Mouse (Mus musculus) heart, adult 2 months (tissue): ENCODE results near the gene Pam.

Experiments used
- CTCF ChIP-seq: fragments of 200-600 bp; IDR thresholded peaks from 2 replicates; pipeline ENCODE4 v1.8.1; 2022; ENCODE audit warnings: antibody characterized with exemption, mild to moderate bottlenecking, moderate library complexity
- POLR2A ChIP-seq: fragments of 200-500 bp; IDR thresholded peaks from 2 replicates; pipeline ENCODE4 v1.6.1; 2011; ENCODE audit warnings: mild to moderate bottlenecking, low read depth, low read length, control low read depth; ENCODE audit not compliant: insufficient read depth

GRCm38 (mm10) chr1:98038252-98038651, 57.2 kb downstream of the Pam start:
- no peak for TF ChIP-seq CTCF
- no peak for TF ChIP-seq POLR2A
